Mouse (Mus musculus): ENCODE data around the gene Mogat2. TPM values are rescaled to one million over a fixed set of nuclear protein-coding genes. Genes with fewer than 3 reads are reported as not detected.

The Mogat2 gene
- polyA plus RNA-seq, 1 experiment, result not detected

GRCm38 (mm10) chr7:99179271-99179670 lies 59.1 kb downstream of the Mogat2 start:
- peaks cover 36% of the 10 kb centered on the region for H3K4me1 ChIP-seq (ENCODE audit: control insufficient read depth, insufficient read depth, low read length)
- WGBS, result 87% methylated on average over 9 of the region's 9 CpGs
- H3K4me3 ChIP-seq (ENCODE audit: insufficient read depth, low read depth, low read length), result no peak overlapping the region
- no peak overlapping the region for H3K27ac ChIP-seq (ENCODE audit: insufficient read depth, low read depth, low read length)
- TF ChIP-seq POLR2A (IDR thresholded peaks at IDR 0.05; ENCODE audit: insufficient read depth, low read depth, low read length) (no peak), CTCF (IDR thresholded peaks at IDR 0.05; ENCODE audit: insufficient read depth, low read depth, low read length) (no peak)

DNA sequence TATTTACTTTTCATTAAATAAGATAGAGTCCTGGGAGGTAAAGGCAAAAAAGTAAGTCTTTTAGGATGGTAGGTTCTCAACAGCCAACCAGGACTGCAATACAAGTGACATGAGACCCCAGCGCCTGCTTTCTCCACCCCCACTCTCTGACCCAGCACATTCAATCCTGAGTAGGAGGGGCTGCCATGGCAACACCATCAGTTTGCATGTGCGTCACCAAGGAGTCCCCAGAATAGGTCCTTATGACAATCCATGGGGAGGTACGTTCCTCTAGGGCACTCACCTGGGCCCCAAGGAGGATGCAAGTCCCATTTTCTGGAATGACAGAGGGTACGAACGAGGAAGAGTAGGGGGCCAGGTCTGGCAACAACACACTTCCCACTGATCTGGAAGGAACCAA lies 61.0 kb downstream of the Mogat2 start:
- TF ChIP-seq POLR2A (IDR thresholded peaks at IDR 0.05; ENCODE audit: insufficient read depth, low read depth, low read length) (no peak), CTCF (IDR thresholded peaks at IDR 0.05; ENCODE audit: insufficient read depth, low read depth, low read length) (no peak)
- Histone ChIP-seq H3K4me3 (ENCODE audit: insufficient read depth, low read depth, low read length) (no peak overlapping the region), H3K27ac (ENCODE audit: insufficient read depth, low read depth, low read length) (no peak overlapping the region), H3K4me1 (ENCODE audit: control insufficient read depth, insufficient read depth, low read length) (peaks cover 34% of the 10 kb centered on the region)
- 49% methylated on average over 5 of the region's 5 CpGs for WGBS

- WGBS, result 95% methylated on average over 9 of the region's 9 CpGs
- H3K4me3 ChIP-seq (ENCODE audit: insufficient read depth, low read depth, low read length), result no peak overlapping the region
- TF ChIP-seq POLR2A (IDR thresholded peaks at IDR 0.05; ENCODE audit: insufficient read depth, low read depth, low read length), result no peak
- TF ChIP-seq CTCF (IDR thresholded peaks at IDR 0.05; ENCODE audit: insufficient read depth, low read depth, low read length), result no peak
- no peak overlapping the region for H3K27ac ChIP-seq (ENCODE audit: insufficient read depth, low read depth, low read length)
- H3K4me1 ChIP-seq (ENCODE audit: control insufficient read depth, insufficient read depth, low read length), result peaks cover 29% of the 10 kb centered on the region
Measured at GRCm38 (mm10) chr7:99175666-99176065, 62.8 kb downstream of the Mogat2 start.

DNA sequence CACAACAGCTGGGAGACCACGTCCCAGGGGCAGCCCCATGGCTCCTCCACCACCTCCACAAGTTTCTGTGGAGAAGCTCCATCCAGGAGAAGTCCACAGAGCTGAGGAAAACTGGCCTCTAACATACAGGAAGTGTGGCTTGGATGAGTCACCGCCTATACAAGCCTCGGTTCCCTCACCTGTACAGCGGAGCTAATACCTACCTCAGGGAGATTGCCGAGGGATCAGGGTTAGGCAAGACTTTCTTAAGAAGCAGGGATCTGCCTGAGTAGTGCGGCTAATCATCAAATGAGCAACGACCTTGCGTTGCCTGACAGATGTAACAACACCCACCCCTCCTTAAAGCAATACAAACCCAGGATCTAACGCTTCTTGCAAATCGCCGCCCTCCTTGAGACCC lies 63.3 kb downstream of the Mogat2 start:
- TF ChIP-seq POLR2A (IDR thresholded peaks at IDR 0.05; ENCODE audit: insufficient read depth, low read depth, low read length) (no peak), CTCF (IDR thresholded peaks at IDR 0.05; ENCODE audit: insufficient read depth, low read depth, low read length) (no peak)
- no peak overlapping the region for H3K27ac ChIP-seq (ENCODE audit: insufficient read depth, low read depth, low read length)
- WGBS, result 86% methylated on average over 11 of the region's 11 CpGs

GRCm38 (mm10) chr7:99174006-99174405 lies 64.4 kb downstream of the Mogat2 start:
- peaks cover 20% of the 10 kb centered on the region for H3K4me1 ChIP-seq (ENCODE audit: control insufficient read depth, insufficient read depth, low read length)
- no peak overlapping the region for H3K4me3 ChIP-seq (ENCODE audit: insufficient read depth, low read depth, low read length)
- WGBS, result 86% methylated on average over 4 of the region's 4 CpGs
- H3K27ac ChIP-seq (ENCODE audit: insufficient read depth, low read depth, low read length), result no peak overlapping the region
- TF ChIP-seq CTCF (IDR thresholded peaks at IDR 0.05; ENCODE audit: insufficient read depth, low read depth, low read length) (no peak), POLR2A (IDR thresholded peaks at IDR 0.05; ENCODE audit: insufficient read depth, low read depth, low read length) (no peak)

More for the DNA sequence above, 63.3 kb downstream of the Mogat2 start:
- peaks cover 27% of the 10 kb centered on the region for H3K4me1 ChIP-seq (ENCODE audit: control insufficient read depth, insufficient read depth, low read length)
- H3K4me3 ChIP-seq (ENCODE audit: insufficient read depth, low read depth, low read length), result no peak overlapping the region

- TF ChIP-seq POLR2A (IDR thresholded peaks at IDR 0.05; ENCODE audit: insufficient read depth, low read depth, low read length) (no peak), CTCF (IDR thresholded peaks at IDR 0.05; ENCODE audit: insufficient read depth, low read depth, low read length) (no peak)
- H3K27ac ChIP-seq (ENCODE audit: insufficient read depth, low read depth, low read length), result no peak overlapping the region
- 68% methylated on average over 6 of the region's 6 CpGs for WGBS
- H3K4me3 ChIP-seq (ENCODE audit: insufficient read depth, low read depth, low read length), result no peak overlapping the region
- H3K4me1 ChIP-seq (ENCODE audit: control insufficient read depth, insufficient read depth, low read length), result peaks cover 23% of the 10 kb centered on the region
Measured at GRCm38 (mm10) chr7:99172898-99173297, 65.5 kb downstream of the Mogat2 start.

DNA sequence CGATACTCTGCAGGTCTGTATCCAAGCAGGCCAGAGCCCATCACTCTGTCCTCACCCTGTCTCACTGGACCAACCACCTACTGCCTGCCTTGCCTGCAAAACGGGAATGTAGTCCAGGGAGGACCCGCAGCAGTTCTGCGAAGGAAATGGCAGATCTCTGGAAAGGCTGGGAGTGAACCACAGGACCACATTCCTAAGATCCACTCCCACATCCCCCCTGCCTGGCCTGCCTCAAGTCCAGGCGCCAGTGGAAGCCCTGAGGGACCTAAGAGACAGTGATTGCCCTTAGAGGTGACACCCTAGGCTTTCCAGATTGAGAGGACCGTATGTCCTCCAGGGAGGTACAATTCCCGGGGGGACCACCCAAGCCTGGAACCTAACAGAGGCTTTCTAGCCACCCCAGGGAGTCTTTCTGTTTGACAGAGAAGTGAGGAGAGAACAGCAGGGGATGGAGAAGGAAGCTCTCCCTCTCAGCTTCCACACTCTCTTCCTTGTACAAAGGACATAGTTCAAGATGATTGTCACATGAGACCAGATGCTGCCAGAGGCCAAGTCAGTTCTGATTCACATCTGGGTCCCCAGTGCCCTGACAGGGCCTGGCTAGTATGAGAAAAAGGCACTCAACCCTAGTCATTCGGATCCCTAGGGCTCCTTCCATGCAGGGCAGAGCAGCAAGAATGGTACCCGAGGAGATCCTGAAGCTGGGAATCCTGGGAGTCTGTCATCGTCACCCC lies 66.5 kb downstream of the Mogat2 start:
- peaks cover 21% of the 10 kb centered on the region for H3K4me1 ChIP-seq (ENCODE audit: control insufficient read depth, insufficient read depth, low read length)
- no peak overlapping the region for H3K4me3 ChIP-seq (ENCODE audit: insufficient read depth, low read depth, low read length)
- no peak overlapping the region for H3K27ac ChIP-seq (ENCODE audit: insufficient read depth, low read depth, low read length)
- TF ChIP-seq POLR2A (IDR thresholded peaks at IDR 0.05; ENCODE audit: insufficient read depth, low read depth, low read length), result no peak
- no peak for TF ChIP-seq CTCF (IDR thresholded peaks at IDR 0.05; ENCODE audit: insufficient read depth, low read depth, low read length)
- WGBS, result 84% methylated on average over 10 of the region's 10 CpGs

GRCm38 (mm10) chr7:99170519-99170918 lies 67.9 kb downstream of the Mogat2 start:
- 95% methylated on average over 6 of the region's 6 CpGs for WGBS
- Histone ChIP-seq H3K4me1 (ENCODE audit: control insufficient read depth, insufficient read depth, low read length) (peaks cover 17% of the 10 kb centered on the region), H3K27ac (ENCODE audit: insufficient read depth, low read depth, low read length) (no peak overlapping the region), H3K4me3 (ENCODE audit: insufficient read depth, low read depth, low read length) (no peak overlapping the region)
- TF ChIP-seq CTCF (IDR thresholded peaks at IDR 0.05; ENCODE audit: insufficient read depth, low read depth, low read length), result no peak
- no peak for TF ChIP-seq POLR2A (IDR thresholded peaks at IDR 0.05; ENCODE audit: insufficient read depth, low read depth, low read length)

DNA sequence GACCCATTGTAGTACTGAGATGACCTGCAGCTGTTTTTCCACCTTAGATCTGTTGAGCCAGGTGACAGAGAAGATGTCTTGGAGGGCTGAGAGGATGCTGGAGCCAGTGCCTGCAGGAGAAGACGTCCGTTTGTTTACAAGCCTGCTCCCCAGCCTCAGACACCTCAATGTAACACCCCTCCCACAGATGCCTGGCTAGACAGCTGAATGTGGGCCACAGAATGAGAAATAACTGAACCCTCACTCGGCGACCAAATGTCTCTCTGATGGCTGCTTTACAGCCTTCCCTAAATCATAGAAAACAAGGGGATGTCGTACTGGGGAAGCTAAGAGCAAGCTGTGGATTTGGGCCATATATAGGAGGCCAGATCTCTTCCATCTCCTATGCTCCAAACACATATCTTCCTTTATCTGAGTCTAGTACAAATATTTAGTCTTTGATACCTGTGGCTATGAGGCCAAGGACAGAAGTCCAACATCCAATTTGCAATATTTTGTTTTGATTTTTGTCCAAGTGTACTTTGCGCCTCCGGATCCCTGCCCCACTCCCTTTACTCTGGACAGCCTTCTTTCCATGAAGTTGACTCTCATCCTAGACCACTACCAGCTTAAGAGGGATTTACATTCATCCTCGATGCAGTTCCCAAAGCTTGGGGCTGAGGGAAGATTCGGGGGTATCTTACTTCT lies 68.6 kb downstream of the Mogat2 start:
- Histone ChIP-seq H3K4me3 (ENCODE audit: insufficient read depth, low read depth, low read length) (no peak overlapping the region), H3K4me1 (ENCODE audit: control insufficient read depth, insufficient read depth, low read length) (peaks cover 14% of the 10 kb centered on the region), H3K27ac (ENCODE audit: insufficient read depth, low read depth, low read length) (no peak overlapping the region)
- TF ChIP-seq CTCF (IDR thresholded peaks at IDR 0.05; ENCODE audit: insufficient read depth, low read depth, low read length) (no peak), POLR2A (IDR thresholded peaks at IDR 0.05; ENCODE audit: insufficient read depth, low read depth, low read length) (no peak)
- 89% methylated on average over 9 of the region's 9 CpGs for WGBS

Other genes with a start within 250 kb of the Mogat2 start
- gene Uvrag, start 97.5 kb downstream of the Mogat2 start, polyA plus RNA-seq (2012; ENCODE audit: insufficient read depth, insufficient read length, low replicate concordance, missing spikeins), result not detected in 2 replicates
- gene Dgat2, start 55.9 kb downstream of the Mogat2 start, polyA plus RNA-seq (2012; ENCODE audit: insufficient read depth, insufficient read length, low replicate concordance, missing spikeins), result not detected in 2 replicates
- not detected in 2 replicates for gene Map6, start 28.8 kb upstream of the Mogat2 start, polyA plus RNA-seq (2012; ENCODE audit: insufficient read depth, insufficient read length, low replicate concordance, missing spikeins)
- not detected in 2 replicates for gene Serpinh1, start 114.6 kb upstream of the Mogat2 start, polyA plus RNA-seq (2012; ENCODE audit: insufficient read depth, insufficient read length, low replicate concordance, missing spikeins)
- gene Gdpd5, start 142.8 kb upstream of the Mogat2 start, polyA plus RNA-seq (2012; ENCODE audit: insufficient read depth, insufficient read length, low replicate concordance, missing spikeins), result not detected in 2 replicates
- gene Klhl35, start 227.4 kb upstream of the Mogat2 start, polyA plus RNA-seq (2012; ENCODE audit: insufficient read depth, insufficient read length, low replicate concordance, missing spikeins), result not detected in 2 replicates
- gene Rps3, start 245.1 kb upstream of the Mogat2 start, polyA plus RNA-seq (2012; ENCODE audit: insufficient read depth, insufficient read length, low replicate concordance, missing spikeins), result 980 TPM in 1 of 2 replicates, not detected in the other